Mouse (Mus musculus) stomach, postnatal 0 days (tissue): Measurements from ENCODE around the gene Unc119. TPM values are rescaled to one million over a fixed set of nuclear protein-coding genes. Genes with fewer than 3 reads are reported as not detected.

Experiments
- ATAC-seq: fragments of 200-750 bp; cut with Nextera tagmentation; 2 replicates; pipeline ENCODE4 v1.8.0; 2017; ENCODE audit not compliant: low FRiP score, low TSS enrichment
- DNase-seq: peaks from one replicate; pipeline ENCODE4 v3.0.0-alpha.2; 2016; ENCODE audit warnings: low spot score
- H3K27ac ChIP-seq: fragments of 300-500 bp; sonication (generic); replicated peaks from 2 replicates; pipeline ENCODE4 v1.5.1; 2014; ENCODE audit warnings: mild to moderate bottlenecking, control low read depth
- H3K27me3 ChIP-seq: fragments of 300-500 bp; sonication (generic); 2 replicates; pipeline ENCODE4 v1.6.1; 2014; ENCODE audit warnings: low read length; ENCODE audit not compliant: control insufficient read depth, insufficient read depth
- H3K36me3 ChIP-seq: fragments of 300-500 bp; sonication (generic); 2 replicates; pipeline ENCODE4 v1.6.1; 2014; ENCODE audit warnings: low read length, mixed read lengths; ENCODE audit not compliant: control insufficient read depth, insufficient read depth
- H3K4me1 ChIP-seq: fragments of 300-500 bp; sonication (generic); replicated peaks from 2 replicates; pipeline ENCODE4 v1.6.1; 2014; ENCODE audit warnings: antibody characterized with exemption; ENCODE audit not compliant: control insufficient read depth, insufficient read depth
- H3K4me2 ChIP-seq: fragments of 300-500 bp; sonication (generic); replicated peaks from 2 replicates; pipeline ENCODE4 v1.6.1; 2014; ENCODE audit warnings: low read depth, mild to moderate bottlenecking, control low read depth, moderate library complexity
- H3K4me3 ChIP-seq: fragments of 300-500 bp; sonication (generic); 2 replicates; pipeline ENCODE4 v1.5.1; 2014; ENCODE audit warnings: low read depth, low read length, control low read depth
- H3K9ac ChIP-seq: fragments of 300-500 bp; sonication (generic); 2 replicates; pipeline ENCODE4 v1.6.1; 2014; ENCODE audit warnings: mild to moderate bottlenecking, low read length, control low read depth, mixed read lengths
- H3K9me3 ChIP-seq: fragments of 300-500 bp; sonication (generic); 2 replicates; pipeline ENCODE4 v1.6.1; 2016; ENCODE audit warnings: low read length; ENCODE audit not compliant: control insufficient read depth
- CTCF ChIP-seq: IDR thresholded peaks from 2 replicates; pipeline ENCODE4 v1.5.1; 2016; ENCODE audit warnings: antibody characterized with exemption, low read depth, mild to moderate bottlenecking, moderate library complexity
- EP300 ChIP-seq: optimal IDR thresholded peaks from 2 replicates; pipeline ENCODE3; 2016; ENCODE audit warnings: antibody characterized with exemption
- WGBS: fragments of 180-500 bp; shearing (Covaris S2); extraction: QIAGEN DNeasy Blood & Tissue Kit; methylation state at CpG from one replicate; pipeline ENCODE4 v1.1.7; 2014; 5-methylcytosine and 5-hydroxymethylcytosine counted together
- polyA plus RNA-seq: library from polyadenylated mRNA; unstranded; fragments of >200 nt; fragmentation: Nextera tagmentation; extraction: Ambion mirVana; gene quantifications from 2 replicates; pipeline ENCODE4 v1.2.1, GENCODE M21; 2015

The Unc119 gene
- polyA plus RNA-seq, result 26.5 and 27.9 TPM in 2 replicates

GRCm38 (mm10) chr11:78343381-78344327 lies at the start of gene Unc119:
Gene Unc119 (plus strand): TSS chr11:78343482.
- Histone ChIP-seq H3K4me2 (peak within 1 kb of the TSS; percentile 98), H3K27me3 (no peaks in the 10 kb centered on the region), H3K9me3 (no peaks in the 10 kb centered on the region), H3K36me3 (peaks cover 8% of the 10 kb centered on the region; the same call in 1 of the 2 replicates), H3K4me1 (no peaks in the 10 kb centered on the region), H3K27ac (peak within 1 kb of the TSS; percentile 73), H3K4me3 (peak within 1 kb of the TSS; percentile 73), H3K9ac (peak within 1 kb of the TSS; percentile 85)
- TF ChIP-seq EP300 (no peak), CTCF (no peak)
- 2% methylated on average over 62 of the region's 66 CpGs for WGBS
- ATAC-seq (peak; percentile 83), DNase-seq (peak; percentile 84)

- no peak for ATAC-seq
- WGBS, result 95% methylated on average over 6 of the region's 6 CpGs
- no peak overlapping the region for H3K4me2 ChIP-seq
Measured at GRCm38 (mm10) chr11:78294585-78294984, 48.7 kb upstream of the Unc119 start.

GRCm38 (mm10) chr11:78300917-78301316 lies 42.4 kb upstream of the Unc119 start:
- WGBS, result 59% methylated on average over 7 of the region's 7 CpGs
- H3K9ac ChIP-seq, result 0 out of 2 replicates have a peak overlapping the region, but pooled peaks have one; percentile 5
- H3K4me1 ChIP-seq, result no peaks in the 10 kb centered on the region
- no peak overlapping the region for H3K27ac ChIP-seq
- ATAC-seq (peak; percentile 31; the same call in 1 of the 2 replicates), DNase-seq (no peak)
- H3K4me3 ChIP-seq, result peak overlapping the region; percentile 64
- H3K36me3 ChIP-seq, result peaks cover 3% of the 10 kb centered on the region; the same call in 1 of the 2 replicates
- peak overlapping the region; percentile 79 for H3K4me2 ChIP-seq
- no peak for TF ChIP-seq EP300
- TF ChIP-seq CTCF, result no peak
- H3K9me3 ChIP-seq, result no peaks in the 10 kb centered on the region
- H3K27me3 ChIP-seq, result no peaks in the 10 kb centered on the region

More at GRCm38 (mm10) chr11:78294585-78294984, 48.7 kb upstream of the Unc119 start:
- no peak overlapping the region for H3K27ac ChIP-seq
- H3K4me1 ChIP-seq, result no peaks in the 10 kb centered on the region
- no peak for TF ChIP-seq CTCF
- no peaks in the 10 kb centered on the region; the same call in 1 of the 2 replicates for H3K36me3 ChIP-seq
- DNase-seq, result no peak
- no peak overlapping the region for H3K4me3 ChIP-seq
- H3K9ac ChIP-seq, result no peak overlapping the region
- H3K9me3 ChIP-seq, result no peaks in the 10 kb centered on the region
- H3K27me3 ChIP-seq, result no peaks in the 10 kb centered on the region

- Histone ChIP-seq H3K4me2 (peak within 1 kb of the TSS; percentile 79), H3K9me3 (no peaks in the 10 kb centered on the region), H3K36me3 (peaks cover 3% of the 10 kb centered on the region; the same call in 1 of the 2 replicates), H3K9ac (peak within 1 kb of the TSS; percentile 61), H3K4me3 (peak within 1 kb of the TSS; percentile 64), H3K27me3 (no peaks in the 10 kb centered on the region), H3K27ac (no peak within 1 kb of the TSS), H3K4me1 (no peaks in the 10 kb centered on the region)
- under 1% methylated on average over 49 of the region's 49 CpGs for WGBS
- ATAC-seq (peak; percentile 99), DNase-seq (peak; percentile 90)
- TF ChIP-seq CTCF (no peak), EP300 (no peak)
Measured at GRCm38 (mm10) chr11:78301357-78302084, 41.8 kb upstream of the Unc119 start, which contains the start of gene Spag5. Gene Spag5 (plus strand): TSS chr11:78301529.

GRCm38 (mm10) chr11:78305272-78305671 lies 38.0 kb upstream of the Unc119 start:
- ATAC-seq (no peak), DNase-seq (no peak)
- WGBS, result 90% methylated on average over 4 of the region's 4 CpGs
- no peaks in the 10 kb centered on the region for H3K4me1 ChIP-seq
- H3K4me3 ChIP-seq, result no peak overlapping the region
- H3K9ac ChIP-seq, result no peak overlapping the region
- no peaks in the 10 kb centered on the region for H3K9me3 ChIP-seq
- H3K36me3 ChIP-seq, result peaks cover 3% of the 10 kb centered on the region; the same call in 1 of the 2 replicates
- no peak for TF ChIP-seq EP300
- no peak for TF ChIP-seq CTCF
- H3K4me2 ChIP-seq, result no peak overlapping the region
- H3K27ac ChIP-seq, result no peak overlapping the region
- no peaks in the 10 kb centered on the region for H3K27me3 ChIP-seq
